Mouse (Mus musculus) neural tube, embryonic 15.5 days (tissue): ENCODE measurements at regions not wholly inside any gene's neighbourhood (a gene's known extent, or its start where the extent isn't known, plus 50 kb on each side); places are given as distances from the start of the nearest gene placed in this dataset.

Source experiments
- ATAC-seq: fragments of 200-750 bp; cut with Nextera tagmentation; 2 replicates; pipeline ENCODE4 v1.8.0; 2017; ENCODE audit warnings: mild to moderate bottlenecking, moderate TSS enrichment, moderate library complexity; ENCODE audit not compliant: low FRiP score
- H3K27ac ChIP-seq: fragments of 300-500 bp; sonication (generic); replicated peaks from 2 replicates; pipeline ENCODE4 v1.5.1; 2015; ENCODE audit warnings: mild to moderate bottlenecking, inconsistent platforms
- H3K27me3 ChIP-seq: fragments of 300-500 bp; sonication (generic); replicated peaks from 2 replicates; pipeline ENCODE4 v1.6.1; 2015; ENCODE audit warnings: inconsistent platforms
- H3K36me3 ChIP-seq: fragments of 300-500 bp; sonication (generic); 2 replicates; pipeline ENCODE4 v1.6.1; 2015; ENCODE audit warnings: inconsistent platforms
- H3K4me1 ChIP-seq: fragments of 300-500 bp; sonication (generic); 2 replicates; pipeline ENCODE4 v1.6.1; 2015; ENCODE audit warnings: inconsistent platforms
- H3K4me2 ChIP-seq: fragments of 300-500 bp; sonication (generic); 2 replicates; pipeline ENCODE4 v1.6.1; 2015; ENCODE audit warnings: inconsistent platforms, mild to moderate bottlenecking, moderate library complexity
- H3K4me3 ChIP-seq: fragments of 300-500 bp; sonication (generic); replicated peaks from 2 replicates; pipeline ENCODE4 v1.5.1; 2015; ENCODE audit warnings: mild to moderate bottlenecking, inconsistent platforms
- H3K9ac ChIP-seq: fragments of 300-500 bp; sonication (generic); replicated peaks from 2 replicates; pipeline ENCODE4 v1.6.1; 2015; ENCODE audit warnings: mild to moderate bottlenecking, inconsistent platforms
- H3K9me3 ChIP-seq: fragments of 300-500 bp; sonication (generic); replicated peaks from 2 replicates; pipeline ENCODE4 v1.6.1; 2016; ENCODE audit warnings: inconsistent platforms
- WGBS: fragments of 180-500 bp; shearing (Covaris S2); methylation state at CpG from one replicate; pipeline ENCODE4 v1.1.7; 2015; ENCODE audit warnings: mixed read lengths; 5-methylcytosine and 5-hydroxymethylcytosine counted together

DNA sequence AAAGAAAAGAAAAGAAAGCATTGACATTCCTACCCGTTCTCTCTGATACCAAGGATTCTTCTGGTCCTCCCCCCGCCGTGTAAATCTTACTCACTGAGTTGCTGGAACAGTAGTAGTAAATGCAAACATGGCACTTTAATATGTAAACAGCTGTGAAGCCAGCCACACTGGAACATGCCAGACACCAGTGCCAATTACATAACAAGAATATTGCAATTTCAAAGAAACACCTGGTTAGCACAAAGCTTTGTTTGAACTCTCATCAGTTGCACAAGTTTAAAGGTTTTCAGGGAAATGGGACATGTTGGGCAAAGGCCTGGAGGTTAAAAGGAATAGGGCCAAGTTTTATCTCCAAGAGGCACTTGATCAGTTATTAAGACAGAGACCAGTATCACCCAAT is 333.2 kb upstream of the Onecut1 start:
- Histone ChIP-seq H3K27ac (no peak overlapping the region), H3K9ac (no peak overlapping the region), H3K9me3 (no peaks in the 10 kb centered on the region), H3K4me3 (no peak overlapping the region), H3K27me3 (no peaks in the 10 kb centered on the region), H3K4me2 (no peak overlapping the region), H3K4me1 (0 out of 2 replicates have a peak, but pooled peaks cover 3% of the 10 kb centered on the region), H3K36me3 (no peaks in the 10 kb centered on the region)
- ATAC-seq = no peak
- 88% methylated on average over 3 of the region's 3 CpGs for WGBS

DNA sequence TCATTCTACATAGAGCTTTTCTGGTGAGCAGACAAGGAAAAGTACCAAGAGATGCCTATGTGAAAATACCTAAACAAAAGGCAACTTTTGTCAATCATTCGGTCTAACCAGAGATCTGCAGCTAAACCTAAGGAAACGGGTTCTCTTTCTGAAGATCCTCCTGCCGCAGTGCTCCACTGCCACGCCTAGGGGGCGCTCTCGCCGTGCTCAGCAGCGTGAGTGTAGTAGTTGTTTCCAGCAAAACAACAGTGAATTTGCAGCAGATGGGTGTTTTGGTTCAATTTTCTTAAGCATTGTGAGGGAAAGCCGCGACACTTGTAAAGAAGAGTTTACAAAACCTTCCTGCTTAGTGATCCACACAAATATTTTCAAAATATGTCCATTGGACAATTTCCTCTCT is 331.4 kb upstream of the Onecut1 start:
- Histone ChIP-seq H3K27me3 (no peaks in the 10 kb centered on the region), H3K36me3 (no peaks in the 10 kb centered on the region), H3K4me2 (peak overlapping the region; percentile 36), H3K9ac (no peak overlapping the region), H3K27ac (no peak overlapping the region), H3K9me3 (no peaks in the 10 kb centered on the region), H3K4me1 (0 out of 2 replicates have a peak, but pooled peaks cover 3% of the 10 kb centered on the region), H3K4me3 (no peak overlapping the region)
- 13% methylated on average over 10 of the region's 10 CpGs for WGBS
- ATAC-seq = peak; percentile 45; the same call in 1 of the 2 replicates

DNA sequence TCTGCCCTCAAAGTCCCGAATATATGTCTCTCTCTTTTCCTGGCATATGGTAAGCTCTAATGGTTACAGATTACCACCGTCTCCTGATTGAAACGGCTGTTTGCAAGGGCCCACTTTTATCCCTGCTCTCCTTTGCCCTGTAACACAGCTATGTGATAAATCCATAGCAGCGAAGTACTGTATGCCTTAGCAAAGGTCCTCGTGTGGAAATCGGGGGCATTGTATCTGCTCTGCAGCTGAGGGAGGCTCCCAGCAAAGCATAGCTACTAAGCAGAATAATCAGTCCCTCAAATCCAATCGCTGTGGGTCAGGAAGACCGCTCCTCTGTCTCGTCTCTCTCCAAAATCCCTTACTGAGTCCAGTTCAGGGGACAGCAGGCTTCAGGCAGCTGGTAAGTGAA is 331.0 kb upstream of the Onecut1 start:
- peak overlapping the region; percentile 36 for H3K4me2 ChIP-seq
- 0 out of 2 replicates have a peak, but pooled peaks have one; percentile 55 for ATAC-seq

DNA sequence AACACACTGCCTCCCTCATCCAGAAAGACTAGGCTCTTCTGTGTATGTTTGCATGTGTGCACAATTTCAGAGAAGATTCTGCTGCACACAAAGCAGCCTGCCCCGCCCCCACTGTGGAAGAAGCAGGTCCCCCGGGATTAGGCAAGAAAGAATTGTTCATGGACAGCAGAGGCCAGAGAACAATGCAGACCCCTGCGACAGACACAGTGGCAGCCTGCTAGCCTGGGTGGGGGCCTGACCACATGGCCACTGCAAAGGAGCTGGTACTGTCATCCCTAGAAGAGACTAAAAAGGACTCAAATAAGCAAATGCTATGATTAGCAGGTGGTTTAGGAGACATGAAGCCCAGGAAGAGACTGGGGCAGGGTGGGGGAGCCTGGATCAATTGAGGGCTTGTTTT is 329.7 kb upstream of the Onecut1 start:
- H3K36me3 ChIP-seq = no peaks in the 10 kb centered on the region
- H3K27me3 ChIP-seq = no peaks in the 10 kb centered on the region
- no peak for ATAC-seq
- H3K4me3 ChIP-seq = no peak overlapping the region
- H3K9me3 ChIP-seq = no peaks in the 10 kb centered on the region
- no peak overlapping the region for H3K4me2 ChIP-seq
- no peak overlapping the region for H3K9ac ChIP-seq
- 37% methylated on average over 3 of the region's 3 CpGs for WGBS
- 0 out of 2 replicates have a peak, but pooled peaks cover 3% of the 10 kb centered on the region for H3K4me1 ChIP-seq
- H3K27ac ChIP-seq = no peak overlapping the region

More for the DNA sequence above, 331.0 kb upstream of the Onecut1 start:
- 51% methylated on average over 9 of the region's 9 CpGs for WGBS
- 0 out of 2 replicates have a peak, but pooled peaks cover 3% of the 10 kb centered on the region for H3K4me1 ChIP-seq
- H3K4me3 ChIP-seq = no peak overlapping the region
- no peak overlapping the region for H3K27ac ChIP-seq
- H3K9ac ChIP-seq = no peak overlapping the region
- no peaks in the 10 kb centered on the region for H3K27me3 ChIP-seq
- no peaks in the 10 kb centered on the region for H3K36me3 ChIP-seq
- H3K9me3 ChIP-seq = no peaks in the 10 kb centered on the region

GRCm38 (mm10) chr9:74534976-74535375 is 326.7 kb upstream of the Onecut1 start:
- H3K36me3 ChIP-seq = no peaks in the 10 kb centered on the region
- 0 out of 2 replicates have a peak, but pooled peaks cover 3% of the 10 kb centered on the region for H3K4me1 ChIP-seq
- H3K9ac ChIP-seq = no peak overlapping the region
- 83% methylated on average over 5 of the region's 5 CpGs for WGBS
- H3K4me2 ChIP-seq = no peak overlapping the region
- H3K27me3 ChIP-seq = no peaks in the 10 kb centered on the region
- no peak overlapping the region for H3K4me3 ChIP-seq
- ATAC-seq = no peak
- no peak overlapping the region for H3K27ac ChIP-seq
- no peaks in the 10 kb centered on the region for H3K9me3 ChIP-seq

- Histone ChIP-seq H3K4me3 (no peak overlapping the region), H3K4me2 (no peak overlapping the region), H3K27me3 (no peaks in the 10 kb centered on the region), H3K4me1 (no peaks in the 10 kb centered on the region), H3K9me3 (no peaks in the 10 kb centered on the region), H3K27ac (no peak overlapping the region), H3K9ac (no peak overlapping the region), H3K36me3 (no peaks in the 10 kb centered on the region)
- no peak for ATAC-seq
- WGBS = 84% methylated on average over 5 of the region's 5 CpGs
Measured at GRCm38 (mm10) chr9:74556116-74556515, 305.6 kb upstream of the Onecut1 start.

- H3K27ac ChIP-seq = no peak overlapping the region
- no peak for ATAC-seq
- no peak overlapping the region for H3K4me2 ChIP-seq
- H3K27me3 ChIP-seq = no peaks in the 10 kb centered on the region
- WGBS = 73% methylated on average over 4 of the region's 4 CpGs
- H3K4me1 ChIP-seq = no peaks in the 10 kb centered on the region
- no peaks in the 10 kb centered on the region for H3K9me3 ChIP-seq
- no peak overlapping the region for H3K4me3 ChIP-seq
- no peak overlapping the region for H3K9ac ChIP-seq
- no peaks in the 10 kb centered on the region for H3K36me3 ChIP-seq
Measured at GRCm38 (mm10) chr9:74592757-74593156, 269.0 kb upstream of the Onecut1 start.

- WGBS = 90% methylated on average over 4 of the region's 4 CpGs
- H3K4me1 ChIP-seq = no peaks in the 10 kb centered on the region
Measured at GRCm38 (mm10) chr9:74593970-74594369, 267.8 kb upstream of the Onecut1 start.

GRCm38 (mm10) chr9:74604415-74604814 is 257.3 kb upstream of the Onecut1 start:
- Histone ChIP-seq H3K4me2 (no peak overlapping the region), H3K4me3 (no peak overlapping the region), H3K9me3 (no peaks in the 10 kb centered on the region), H3K27me3 (no peaks in the 10 kb centered on the region), H3K27ac (no peak overlapping the region), H3K4me1 (no peaks in the 10 kb centered on the region), H3K36me3 (no peaks in the 10 kb centered on the region), H3K9ac (no peak overlapping the region)
- ATAC-seq = no peak
- 98% methylated on average over 1 of the region's 1 CpGs for WGBS

More at GRCm38 (mm10) chr9:74593970-74594369, 267.8 kb upstream of the Onecut1 start:
- no peak overlapping the region for H3K9ac ChIP-seq
- no peaks in the 10 kb centered on the region for H3K27me3 ChIP-seq
- H3K4me2 ChIP-seq = no peak overlapping the region
- no peaks in the 10 kb centered on the region for H3K9me3 ChIP-seq
- no peak for ATAC-seq
- no peaks in the 10 kb centered on the region for H3K36me3 ChIP-seq
- H3K4me3 ChIP-seq = no peak overlapping the region
- H3K27ac ChIP-seq = no peak overlapping the region

DNA sequence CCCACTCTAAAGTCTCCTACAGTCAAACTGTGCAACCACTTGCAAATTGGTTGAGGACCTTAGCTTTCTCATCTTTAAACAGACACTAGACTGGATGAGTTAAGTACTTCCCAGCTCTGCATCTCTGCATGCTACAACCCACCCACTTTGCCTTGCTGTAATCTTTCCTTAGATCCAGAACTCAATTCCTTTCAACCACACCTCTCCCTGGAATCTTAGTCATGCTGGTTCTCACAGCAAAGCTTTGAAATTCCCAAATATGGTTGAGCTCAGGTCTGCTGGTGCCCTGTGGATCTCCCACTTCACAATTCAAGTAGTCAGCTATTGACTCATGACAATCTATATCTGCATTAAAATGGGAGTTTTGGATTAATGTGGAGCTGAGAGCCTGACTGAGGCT is 239.8 kb upstream of the Onecut1 start:
- Histone ChIP-seq H3K27me3 (no peaks in the 10 kb centered on the region), H3K9me3 (no peaks in the 10 kb centered on the region), H3K4me3 (no peak overlapping the region), H3K27ac (no peak overlapping the region), H3K9ac (no peak overlapping the region), H3K36me3 (no peaks in the 10 kb centered on the region), H3K4me1 (no peaks in the 10 kb centered on the region), H3K4me2 (no peak overlapping the region)
- ATAC-seq = no peak

GRCm38 (mm10) chr9:74645394-74645793 is 216.3 kb upstream of the Onecut1 start:
- no peak overlapping the region for H3K9ac ChIP-seq
- no peaks in the 10 kb centered on the region for H3K27me3 ChIP-seq
- 78% methylated on average over 2 of the region's 2 CpGs for WGBS
- H3K36me3 ChIP-seq = no peaks in the 10 kb centered on the region
- H3K4me2 ChIP-seq = no peak overlapping the region
- H3K4me1 ChIP-seq = no peaks in the 10 kb centered on the region
- ATAC-seq = no peak
- H3K27ac ChIP-seq = no peak overlapping the region
- no peak overlapping the region for H3K4me3 ChIP-seq
- no peaks in the 10 kb centered on the region for H3K9me3 ChIP-seq

GRCm38 (mm10) chr9:74650036-74650435 is 211.7 kb upstream of the Onecut1 start:
- no peak for ATAC-seq
- H3K9ac ChIP-seq = no peak overlapping the region
- no peaks in the 10 kb centered on the region for H3K36me3 ChIP-seq
- no peaks in the 10 kb centered on the region for H3K27me3 ChIP-seq
- H3K27ac ChIP-seq = no peak overlapping the region
- no peak overlapping the region for H3K4me3 ChIP-seq
- no peak overlapping the region for H3K4me2 ChIP-seq
- no peaks in the 10 kb centered on the region for H3K9me3 ChIP-seq
- WGBS = 71% methylated on average over 5 of the region's 5 CpGs
- no peaks in the 10 kb centered on the region for H3K4me1 ChIP-seq

DNA sequence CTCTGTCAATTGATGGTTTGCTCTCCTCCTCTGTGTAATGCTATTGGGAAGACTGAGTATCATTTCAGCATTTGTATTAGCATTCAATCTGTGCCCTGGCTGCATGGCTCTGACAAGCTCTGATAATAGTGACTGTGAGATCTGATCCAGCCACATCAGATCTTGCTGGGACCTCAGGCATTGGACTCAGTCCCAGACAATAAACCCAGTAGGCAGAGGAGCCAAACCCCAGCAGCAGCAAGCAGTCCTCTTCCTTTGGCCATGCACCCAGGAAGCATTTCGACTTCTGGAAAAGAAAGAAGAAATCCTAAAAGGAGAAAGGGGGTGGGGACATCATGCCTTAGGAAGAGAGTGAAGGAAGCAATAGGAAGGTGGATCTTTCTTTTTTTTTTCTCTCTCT is 205.8 kb upstream of the Onecut1 start:
- Histone ChIP-seq H3K27ac (no peak overlapping the region), H3K9ac (no peak overlapping the region), H3K4me2 (no peak overlapping the region), H3K27me3 (no peaks in the 10 kb centered on the region), H3K4me3 (no peak overlapping the region), H3K4me1 (no peaks in the 10 kb centered on the region), H3K36me3 (no peaks in the 10 kb centered on the region), H3K9me3 (no peaks in the 10 kb centered on the region)
- 81% methylated on average over 1 of the region's 1 CpGs for WGBS
- no peak for ATAC-seq
